Comparison of ENCODE assay signal across 37 mouse cellular contexts in the genomic region with DNA sequence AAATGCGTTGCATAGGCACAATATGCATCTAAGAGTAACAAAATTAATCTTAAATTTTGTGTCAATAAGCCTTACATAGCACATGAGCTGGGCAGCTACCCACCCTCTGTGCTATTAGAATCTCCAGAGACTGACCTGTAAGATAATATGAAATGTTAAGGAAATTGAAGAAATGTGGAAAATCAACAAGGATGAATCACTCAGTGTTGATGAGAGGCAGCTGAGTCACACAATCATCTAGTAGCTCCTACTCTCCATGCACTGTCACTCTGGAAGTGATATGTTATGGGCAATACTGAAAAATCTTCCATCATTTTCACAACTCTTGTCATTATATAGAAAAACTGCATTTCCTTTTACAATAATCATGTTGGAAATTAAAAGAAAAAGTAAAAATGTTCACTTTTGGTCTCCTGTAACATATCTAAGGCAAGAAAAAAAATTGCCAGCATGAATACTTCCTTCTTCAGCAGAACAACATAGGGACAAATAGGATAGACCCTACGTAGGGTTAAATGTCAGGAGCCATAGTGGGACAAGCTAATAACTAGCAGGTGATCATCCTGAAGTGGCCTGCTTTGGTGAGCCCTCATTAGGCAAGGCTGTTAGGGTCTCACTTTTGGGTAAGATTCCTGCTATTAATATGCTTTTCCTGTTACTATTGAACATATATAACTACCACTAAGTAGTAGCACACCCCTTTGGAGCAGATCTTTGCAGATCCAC. TPM values are rescaled to one million over a fixed set of nuclear protein-coding genes. Genes with fewer than 3 reads are reported as not detected.
DNase-seq lines count a peak whose midpoint lies in the region; ATAC-seq and TF ChIP-seq lines count a peak whose summit lies in the region.
"Had no signal": no experiment of that assay in that cellular context is flagged by ENCODE, and none has a peak within 500 bp of the region (broad histone marks: within the 10 kb centered on the region; RNA-seq: fewer than 3 reads in every experiment).

No protein-coding gene starts in this region.

- peak; percentile 52 for DNase-seq in intestine, embryonic 14.5 days (ENCODE audit: low spot score)
- DNase-seq in NIH3T3 (ENCODE audit: low read depth) = peak; percentile 35
- DNase-seq in brain, adult 2 months (ENCODE audit: low read depth, low spot score) = peak; percentile 8
- DNase-seq in kidney, adult 11 months = no peak
- DNase-seq in thymus, adult 2 months = no peak
- no peak for DNase-seq in heart, postnatal 36 days
- DNase-seq: adrenal gland, postnatal 10 days; adrenal gland, postnatal 36 days; cerebellum, adult 11-12 months; cerebellum, adult 8-10 months; cerebellum, postnatal 10 days; cerebellum, postnatal 36 days; embryo, embryonic 11 days; gastrocnemius, postnatal 10 days; gastrocnemius, postnatal 36 days; heart, adult 2 months; heart, postnatal 14 days; kidney, adult 18-20 months had no signal

- H3K9ac ChIP-seq in intestine, embryonic 14.5 days (ENCODE audit: low read length) = no peak overlapping the region
- H3K9ac ChIP-seq in intestine, postnatal 0 days (ENCODE audit: low read depth, low read length) = no peak overlapping the region
- H3K9ac ChIP-seq: embryonic facial prominence, embryonic 13.5 days; forebrain, embryonic 12.5 days; forebrain, embryonic 15.5 days; heart, embryonic 13.5 days; hindbrain, embryonic 12.5 days; hindbrain, embryonic 15.5 days had no signal

- H3K4me1 ChIP-seq in intestine, embryonic 14.5 days (replicated peaks; ENCODE audit: control insufficient read depth, insufficient read depth, low read length) = no peaks in the 10 kb centered on the region
- no peaks in the 10 kb centered on the region for H3K4me1 ChIP-seq in intestine, postnatal 0 days (replicated peaks; ENCODE audit: control insufficient read depth, insufficient read depth, low read length)
- H3K4me1 ChIP-seq in thymus, adult 2 months (replicated peaks; ENCODE audit: control insufficient read depth, insufficient read depth, low read length) = no peaks in the 10 kb centered on the region
- H3K4me1 ChIP-seq: embryonic facial prominence, embryonic 10.5 days; embryonic facial prominence, embryonic 13.5 days; forebrain, embryonic 12.5 days; forebrain, embryonic 15.5 days; heart, embryonic 10.5 days; heart, embryonic 13.5 days; hindbrain, embryonic 12.5 days; hindbrain, embryonic 15.5 days had no signal

- H3K4me2 ChIP-seq in intestine, embryonic 14.5 days (ENCODE audit: low read length) = no peak overlapping the region
- H3K4me2 ChIP-seq in intestine, postnatal 0 days (replicated peaks; ENCODE audit: low read depth) = no peak overlapping the region
- no peak overlapping the region for H3K4me2 ChIP-seq in myocyte (ENCODE audit: low read depth)
- H3K4me2 ChIP-seq: embryonic facial prominence, embryonic 13.5 days; forebrain, embryonic 12.5 days; forebrain, embryonic 15.5 days; heart, embryonic 13.5 days; hindbrain, embryonic 12.5 days; hindbrain, embryonic 15.5 days had no signal

- no peak overlapping the region for H3K27ac ChIP-seq in intestine, embryonic 14.5 days (ENCODE audit: low read depth)
- no peak overlapping the region for H3K27ac ChIP-seq in intestine, postnatal 0 days (ENCODE audit: low read depth, low read length)
- H3K27ac ChIP-seq in thymus, adult 2 months (ENCODE audit: control insufficient read depth, insufficient read depth, low read length) = no peak overlapping the region
- H3K27ac ChIP-seq: embryonic facial prominence, embryonic 10.5 days; embryonic facial prominence, embryonic 13.5 days; forebrain, embryonic 12.5 days; forebrain, embryonic 15.5 days; heart, adult 2 months; heart, embryonic 10.5 days; heart, embryonic 13.5 days; hindbrain, embryonic 12.5 days; hindbrain, embryonic 15.5 days had no signal

- no peak overlapping the region for H3ac ChIP-seq in myocyte (ENCODE audit: control insufficient read depth, insufficient read length)

- H3K4me3 ChIP-seq in intestine, embryonic 14.5 days (ENCODE audit: low read depth, low read length) = no peak overlapping the region
- no peak overlapping the region for H3K4me3 ChIP-seq in intestine, postnatal 0 days (ENCODE audit: low read depth, low read length)
- no peak overlapping the region for H3K4me3 ChIP-seq in myocyte
- no peak overlapping the region for H3K4me3 ChIP-seq in thymus, adult 2 months (ENCODE audit: control insufficient read depth, insufficient read depth, low read length)
- H3K4me3 ChIP-seq: embryonic facial prominence, embryonic 10.5 days; embryonic facial prominence, embryonic 13.5 days; erythroblast, embryonic 14.5 days; forebrain, embryonic 12.5 days; forebrain, embryonic 15.5 days; heart, adult 2 months; heart, embryonic 10.5 days; heart, embryonic 13.5 days; hindbrain, embryonic 12.5 days; hindbrain, embryonic 15.5 days had no signal

- H3K9me3 ChIP-seq in intestine, embryonic 14.5 days (ENCODE audit: control insufficient read depth, low read length) = no peaks in the 10 kb centered on the region
- H3K9me3 ChIP-seq in intestine, postnatal 0 days (ENCODE audit: control insufficient read depth) = no peaks in the 10 kb centered on the region
- H3K9me3 ChIP-seq: embryonic facial prominence, embryonic 10.5 days; embryonic facial prominence, embryonic 13.5 days; forebrain, embryonic 12.5 days; forebrain, embryonic 15.5 days; G1E; heart, embryonic 10.5 days; heart, embryonic 13.5 days; hindbrain, embryonic 12.5 days; hindbrain, embryonic 15.5 days had no signal

- no peak for TF ChIP-seq CTCF in intestine, postnatal 0 days (IDR thresholded peaks at IDR 0.05; ENCODE audit: low read depth)
- TF ChIP-seq CTCF in thymus, adult 2 months (IDR thresholded peaks at IDR 0.05; ENCODE audit: borderline replicate concordance, control insufficient read depth, extremely low read depth, insufficient read depth, low read length, poor library complexity) = no peak

- no peak for TF ChIP-seq POLR2A in myocyte (IDR thresholded peaks at IDR 0.05; ENCODE audit: insufficient read length, low read depth)
- TF ChIP-seq POLR2A in thymus, adult 2 months (IDR thresholded peaks at IDR 0.05; ENCODE audit: control insufficient read depth, extremely low read depth, insufficient read depth, low read length, poor library complexity) = no peak

- H3K27me3 ChIP-seq in intestine, embryonic 14.5 days (replicated peaks; ENCODE audit: control insufficient read depth, insufficient read depth, low read length) = no peaks in the 10 kb centered on the region
- peaks cover 5% of the 10 kb centered on the region; the same call in 1 of the 2 replicates for H3K27me3 ChIP-seq in intestine, postnatal 0 days (replicated peaks; ENCODE audit: control insufficient read depth, insufficient read depth, low read length)
- H3K27me3 ChIP-seq in myocyte (ENCODE audit: control insufficient read depth, insufficient read depth, insufficient read length) = no peaks in the 10 kb centered on the region
- H3K27me3 ChIP-seq in thymus, adult 2 months (ENCODE audit: control insufficient read depth, insufficient read depth, low read length) = no peaks in the 10 kb centered on the region
- H3K27me3 ChIP-seq: CH12.LX; embryonic facial prominence, embryonic 13.5 days; forebrain, embryonic 12.5 days; forebrain, embryonic 15.5 days; heart, embryonic 13.5 days; hindbrain, embryonic 12.5 days; hindbrain, embryonic 15.5 days had no signal

- no peaks in the 10 kb centered on the region for H3K79me2 ChIP-seq in myocyte (ENCODE audit: control insufficient read depth, insufficient read depth)

- intact Hi-C loops in heart, postnatal 36 days (cut with DNase I) = no loop called here

- no peaks in the 10 kb centered on the region for H3K36me3 ChIP-seq in intestine, embryonic 14.5 days (ENCODE audit: control insufficient read depth, insufficient read depth, low read length)
- no peaks in the 10 kb centered on the region for H3K36me3 ChIP-seq in intestine, postnatal 0 days (ENCODE audit: control insufficient read depth, insufficient read depth)
- no peaks in the 10 kb centered on the region for H3K36me3 ChIP-seq in myocyte (ENCODE audit: control insufficient read depth, insufficient read depth)
- H3K36me3 ChIP-seq in thymus, adult 2 months (ENCODE audit: control insufficient read depth, insufficient read depth, low read length) = no peaks in the 10 kb centered on the region
- H3K36me3 ChIP-seq: embryonic facial prominence, embryonic 10.5 days; embryonic facial prominence, embryonic 13.5 days; forebrain, embryonic 12.5 days; forebrain, embryonic 15.5 days; G1E; heart, embryonic 10.5 days; heart, embryonic 13.5 days; hindbrain, embryonic 12.5 days; hindbrain, embryonic 15.5 days had no signal

- peak; percentile 75 for ATAC-seq in intestine, embryonic 14.5 days (replicated peaks; ENCODE audit: low FRiP score, low TSS enrichment, low read depth)
- ATAC-seq in intestine, postnatal 0 days = no peak
- ATAC-seq: activated CD4-positive, CD25-positive, alpha-beta regulatory T cell, adult 4 months; forebrain, embryonic 15.5 days had no signal

- WGBS in intestine, embryonic 14.5 days = 83% methylated on average over 2 of the region's 2 CpGs
- WGBS in intestine, postnatal 0 days = 74% methylated on average over 2 of the region's 2 CpGs
- WGBS in thymus, adult 2 months = 95% methylated on average over 2 of the region's 2 CpGs

TF ChIP-seq in myocyte, 11 proteins besides CTCF, POLR2A, EP300 and RAD21 (continues in another document):
- TF ChIP-seq SRF (IDR thresholded peaks at IDR 0.05; ENCODE audit: control insufficient read depth, insufficient read length, low read depth) = no peak

RNA-seq across cellular contexts. Expression of gene Ifi203, which starts 12.8 kb away (rescaled TPM):
- 1.3 and 1.5 TPM in 2 replicates for polyA plus RNA-seq in intestine, embryonic 14.5 days (2014; fragmentation: Nextera tagmentation; extraction: Ambion mirVana)
- 3.7 and 5.9 TPM in 2 replicates for polyA plus RNA-seq in intestine, postnatal 0 days (2015; fragmentation: Nextera tagmentation; extraction: Ambion mirVana)
- polyA plus RNA-seq in myocyte (2012; fragmentation: generic; extraction: Trizol) = 3.3 TPM
- 19.0 and 27.7 TPM in 2 replicates for polyA plus RNA-seq in thymus, adult 2 months (2012; rRNA removed)
- total RNA-seq in heart, postnatal 36 days (2021) = 10 to 100 TPM; 10.8 to 21.2 TPM
- polyA plus RNA-seq: embryonic facial prominence, embryonic 10.5 days; erythroblast, embryonic 14.5 days; G1E; heart, embryonic 10.5 days had no signal

RNA-seq across cellular contexts. Expression of gene Mndal, which starts 12.9 kb away (rescaled TPM):
- 2.0 and 3.0 TPM in 2 replicates for polyA plus RNA-seq in intestine, embryonic 14.5 days (2014; fragmentation: Nextera tagmentation; extraction: Ambion mirVana)
- polyA plus RNA-seq in intestine, postnatal 0 days (2015; fragmentation: Nextera tagmentation; extraction: Ambion mirVana) = 4.3 and 6.1 TPM in 2 replicates
- 2.3 TPM for polyA plus RNA-seq in myocyte (2012; fragmentation: generic; extraction: Trizol)
- polyA plus RNA-seq in thymus, adult 2 months (2012; rRNA removed) = 12.3 and 14.5 TPM in 2 replicates
- 10 to 100 TPM; 13.3 to 16.8 TPM for total RNA-seq in heart, postnatal 36 days (2021)
- polyA plus RNA-seq: embryonic facial prominence, embryonic 10.5 days; erythroblast, embryonic 14.5 days; G1E had no signal

RNA-seq across cellular contexts. Expression of gene Ifi202b, which starts 27.3 kb away (rescaled TPM):
- polyA plus RNA-seq in intestine, embryonic 14.5 days (2014; fragmentation: Nextera tagmentation; extraction: Ambion mirVana) = not detected in 2 replicates
- not detected in 2 replicates for polyA plus RNA-seq in intestine, postnatal 0 days (2015; fragmentation: Nextera tagmentation; extraction: Ambion mirVana)
- 9.6 TPM for polyA plus RNA-seq in myocyte (2012; fragmentation: generic; extraction: Trizol)
- 0.06 and 0.40 TPM in 2 replicates for polyA plus RNA-seq in thymus, adult 2 months (2012; rRNA removed)
- not detected for total RNA-seq in heart, postnatal 36 days (2021)
- total RNA-seq: adrenal gland, adult 18-20 months; adrenal gland, postnatal 10 days; adrenal gland, postnatal 36 days; CH12.LX; gastrocnemius, postnatal 10 days; gastrocnemius, postnatal 36 days; granulocyte monocyte progenitor cell, adult 5-6 weeks; heart, adult 2 months; heart, postnatal 14 days; hematopoietic stem cell, adult 5-6 weeks had no signal
- polyA plus RNA-seq: activated CD4-positive, CD25-positive, alpha-beta regulatory T cell, adult 4 months; cortical plate, adult 2 months; embryonic facial prominence, embryonic 10.5 days; erythroblast, embryonic 14.5 days; forebrain, embryonic 12.5 days; forebrain, embryonic 15.5 days; G1E; heart, adult 2 months; heart, embryonic 10.5 days; heart, embryonic 13.5 days; heart, embryonic 16.5 days; hindbrain, embryonic 12.5 days; hindbrain, embryonic 15.5 days had no signal

RNA-seq across cellular contexts. Expression of gene Ifi211, which starts 42.4 kb away (rescaled TPM):
- polyA plus RNA-seq in intestine, embryonic 14.5 days (2014; fragmentation: Nextera tagmentation; extraction: Ambion mirVana) = 0.64 and 0.83 TPM in 2 replicates
- polyA plus RNA-seq in intestine, postnatal 0 days (2015; fragmentation: Nextera tagmentation; extraction: Ambion mirVana) = 1.3 and 1.6 TPM in 2 replicates
- polyA plus RNA-seq in myocyte (2012; fragmentation: generic; extraction: Trizol) = 1.9 TPM
- polyA plus RNA-seq in thymus, adult 2 months (2012; rRNA removed) = 2.2 and 2.8 TPM in 2 replicates
- 1 to 10 TPM; 1.1 to 4.1 TPM for total RNA-seq in heart, postnatal 36 days (2021)
- total RNA-seq: G1E; hematopoietic stem cell, adult 5-6 weeks had no signal
- polyA plus RNA-seq: erythroblast, embryonic 14.5 days; G1E had no signal

Comparison
In these comparisons a context has a peak if more than half of its experiments do, and no peak if none do; other contexts are left out.
1. DNase-seq: peak in intestine, embryonic 14.5 days (single experiment), NIH3T3 (single experiment) and brain, adult 2 months (single experiment); none in kidney, adult 11 months (single experiment), thymus, adult 2 months (single experiment) and heart, postnatal 36 days (0 of 2).